Mouse (Mus musculus) CH12.LX (cell line): ENCODE results near the gene Rrad.

Experiments
- CTCF ChIP-seq, 2 experiments: IDR thresholded peaks in 1 of 2; conservative IDR thresholded peaks in 1 of 2; 2 replicates each; pipeline ENCODE4 v1.5.1; 2011 to 2012; ENCODE audit warnings: low read depth in 2 of 2, low read length in 2 of 2, improper control_type of control experiment in 1 of 2, inconsistent platforms in 1 of 2, mild to moderate bottlenecking in 1 of 2, moderate library complexity in 1 of 2
- EP300 ChIP-seq: IDR thresholded peaks from 2 replicates; pipeline ENCODE4 v1.6.1; 2011; ENCODE audit warnings: low read length, improper control_type of control experiment
- JUND ChIP-seq: conservative IDR thresholded peaks from 2 replicates; pipeline ENCODE4 v1.6.1; 2011; ENCODE audit warnings: low read depth, low read length, improper control_type of control experiment
- MAFK ChIP-seq: IDR thresholded peaks from 2 replicates; pipeline ENCODE4 v1.6.1; 2011; ENCODE audit warnings: low read length, improper control_type of control experiment; ENCODE audit not compliant: insufficient replicate concordance
- MYC ChIP-seq: IDR thresholded peaks from 2 replicates; pipeline ENCODE4 v1.6.1; 2011; ENCODE audit warnings: low read depth, mild to moderate bottlenecking, improper control_type of control experiment, low read length
- NRF1 ChIP-seq: IDR thresholded peaks from 2 replicates; pipeline ENCODE4 v1.6.1; 2014; ENCODE audit warnings: low read depth, mild to moderate bottlenecking, inconsistent platforms, low read length, improper control_type of control experiment, moderate library complexity
- POLR2A ChIP-seq: IDR thresholded peaks from 2 replicates; pipeline ENCODE4 v1.6.1; 2011; ENCODE audit warnings: low read depth, mild to moderate bottlenecking, improper control_type of control experiment, low read length
- POLR2AphosphoS2 ChIP-seq: IDR thresholded peaks from 2 replicates; pipeline ENCODE4 v1.6.1; 2011; ENCODE audit warnings: low read depth, low read length, improper control_type of control experiment
- RAD21 ChIP-seq: IDR thresholded peaks from 2 replicates; pipeline ENCODE4 v1.6.1; 2011; ENCODE audit warnings: low read depth, mild to moderate bottlenecking, low read length, improper control_type of control experiment, moderate library complexity
- UBTF ChIP-seq: IDR thresholded peaks from 2 replicates; pipeline ENCODE4 v1.6.1; 2012; ENCODE audit warnings: low read depth, mild to moderate bottlenecking, inconsistent platforms, low read length, improper control_type of control experiment, moderate library complexity
- ZC3H11A ChIP-seq: IDR thresholded peaks from 2 replicates; pipeline ENCODE4 v1.6.1; 2012; ENCODE audit warnings: low read depth, mild to moderate bottlenecking, inconsistent platforms, low read length, improper control_type of control experiment
- ZKSCAN1 ChIP-seq: IDR thresholded peaks from 2 replicates; pipeline ENCODE4 v1.6.1; 2012; ENCODE audit warnings: low read depth, inconsistent platforms, low read length, improper control_type of control experiment, borderline replicate concordance
- ZNF384 ChIP-seq: IDR thresholded peaks from 2 replicates; pipeline ENCODE4 v1.6.1; 2012; ENCODE audit warnings: low read depth, low read length, improper control_type of control experiment, inconsistent platforms

GRCm38 (mm10) chr8:104613119-104613518, 18.0 kb downstream of the Rrad start:
- TF ChIP-seq POLR2A (no peak), ZKSCAN1 (no peak), EP300 (no peak), CTCF (conservative IDR thresholded peaks at IDR 0.05 in 1 of 2, IDR thresholded peaks at IDR 0.05 in 1 of 2; ENCODE audit: low read depth in 2 of 2, low read length in 2 of 2) (no peak), JUND (no peak), NRF1 (no peak), MAFK (no peak), ZNF384 (no peak), UBTF (no peak), MYC (no peak), ZC3H11A (no peak), POLR2AphosphoS2 (no peak), RAD21 (no peak)
